In genomic region chr2:5725028-5725701, GRCm38 (mm10) we compare ENCODE assay signal across 15 mouse cellular contexts. TPM values are rescaled to one million over a fixed set of nuclear protein-coding genes. Genes with fewer than 3 reads are reported as not detected.
DNase-seq lines count a peak whose midpoint lies in the region; ATAC-seq lines count a peak whose summit lies in the region.
"Had no signal": no experiment of that assay in that cellular context is flagged by ENCODE, and none has a peak within 500 bp of the region (broad histone marks: within the 10 kb centered on the region; RNA-seq: fewer than 3 reads in every experiment).

No protein-coding gene starts in this region.

- H3K4me3 ChIP-seq in forebrain, embryonic 10.5 days: no peak overlapping the region
- no peak overlapping the region for H3K4me3 ChIP-seq in hindbrain, embryonic 16.5 days (ENCODE audit: low read length)
- H3K4me3 ChIP-seq in neural tube, embryonic 13.5 days: no peak overlapping the region
- H3K4me3 ChIP-seq: heart, embryonic 12.5 days; intestine, embryonic 15.5 days had no signal

- no peaks in the 10 kb centered on the region for H3K36me3 ChIP-seq in forebrain, embryonic 10.5 days (replicated peaks)
- no peaks in the 10 kb centered on the region for H3K36me3 ChIP-seq in hindbrain, embryonic 16.5 days (ENCODE audit: control insufficient read depth, insufficient read depth, low read length)
- no peaks in the 10 kb centered on the region for H3K36me3 ChIP-seq in neural tube, embryonic 13.5 days
- H3K36me3 ChIP-seq: G1E; heart, embryonic 12.5 days; intestine, embryonic 15.5 days had no signal

- H3K9ac ChIP-seq in hindbrain, embryonic 16.5 days (ENCODE audit: low read depth, low read length): no peak overlapping the region
- 0 out of 2 replicates have a peak overlapping the region, but pooled peaks have one; percentile 13 for H3K9ac ChIP-seq in neural tube, embryonic 13.5 days
- H3K9ac ChIP-seq: heart, embryonic 12.5 days; intestine, embryonic 15.5 days had no signal

- ATAC-seq in cerebellum, adult (ENCODE audit: insufficient number of reproducible peaks, low FRiP score, low TSS enrichment): peak; percentile 64; the same call in 1 of the 2 replicates
- peak; percentile 78 for ATAC-seq in hindbrain, embryonic 16.5 days
- peak; percentile 82 for ATAC-seq in neural tube, embryonic 13.5 days (ENCODE audit: low read depth)
- ATAC-seq: intestine, embryonic 15.5 days had no signal

- no peak overlapping the region for H3K27ac ChIP-seq in forebrain, embryonic 10.5 days
- H3K27ac ChIP-seq in hindbrain, embryonic 16.5 days (ENCODE audit: low read depth, low read length): no peak overlapping the region
- peak overlapping the region; percentile 50 for H3K27ac ChIP-seq in neural tube, embryonic 13.5 days (replicated peaks)
- H3K27ac ChIP-seq: intestine, embryonic 15.5 days had no signal

- no peak for DNase-seq in cerebellum, postnatal 36 days
- peak; percentile 32 for DNase-seq in forebrain, embryonic 10.5 days (ENCODE audit: extremely low spot score, low spot score)
- no peak for DNase-seq in urinary bladder, postnatal 14 days (ENCODE audit: low spot score)
- no peak for DNase-seq in thymus, postnatal 4 days
- no peak for DNase-seq in adrenal gland, postnatal 25 days
- DNase-seq: cerebellum, adult 11 months; layer of hippocampus, adult 9-11 months; liver; thymus, postnatal 36 days had no signal

- H3K9me3 ChIP-seq in forebrain, embryonic 10.5 days: no peaks in the 10 kb centered on the region
- no peaks in the 10 kb centered on the region for H3K9me3 ChIP-seq in hindbrain, embryonic 16.5 days (ENCODE audit: control insufficient read depth, low read length)
- no peaks in the 10 kb centered on the region for H3K9me3 ChIP-seq in neural tube, embryonic 13.5 days
- H3K9me3 ChIP-seq: G1E; heart, embryonic 12.5 days; intestine, embryonic 15.5 days had no signal

- H3K4me1 ChIP-seq in forebrain, embryonic 10.5 days: peaks cover 25% of the 10 kb centered on the region
- peaks cover 8% of the 10 kb centered on the region for H3K4me1 ChIP-seq in hindbrain, embryonic 16.5 days (ENCODE audit: control insufficient read depth, insufficient read depth, low read depth, low read length)
- H3K4me1 ChIP-seq in neural tube, embryonic 13.5 days (replicated peaks): peaks cover 14% of the 10 kb centered on the region
- H3K4me1 ChIP-seq: heart, embryonic 12.5 days; intestine, embryonic 15.5 days had no signal

- no peaks in the 10 kb centered on the region for H3K27me3 ChIP-seq in forebrain, embryonic 10.5 days (ENCODE audit: poor library complexity, severe bottlenecking)
- no peaks in the 10 kb centered on the region for H3K27me3 ChIP-seq in hindbrain, embryonic 16.5 days (replicated peaks; ENCODE audit: control insufficient read depth, insufficient read depth, low read length)
- H3K27me3 ChIP-seq in neural tube, embryonic 13.5 days: no peaks in the 10 kb centered on the region
- H3K27me3 ChIP-seq: heart, embryonic 12.5 days; intestine, embryonic 15.5 days had no signal

- 12% methylated on average over 8 of the region's 8 CpGs for WGBS in forebrain, embryonic 10.5 days
- 16% methylated on average over 8 of the region's 8 CpGs for whole genome bisulfite sequencing in hindbrain, embryonic 16.5 days
- 10% methylated on average over 8 of the region's 8 CpGs for WGBS in neural tube, embryonic 13.5 days

- H3K4me2 ChIP-seq in hindbrain, embryonic 16.5 days (ENCODE audit: low read length): no peak overlapping the region
- peak overlapping the region; percentile 31 for H3K4me2 ChIP-seq in neural tube, embryonic 13.5 days
- H3K4me2 ChIP-seq: heart, embryonic 12.5 days; intestine, embryonic 15.5 days had no signal

RNA-seq across cellular contexts. Expression of gene Camk1d, which starts 10.8 kb away (rescaled TPM):
- polyA plus RNA-seq in forebrain, embryonic 10.5 days (2016; fragmentation: Nextera tagmentation; extraction: Ambion mirVana): 0.62 and 0.85 TPM in 2 replicates
- polyA plus RNA-seq in hindbrain, embryonic 16.5 days (2015; fragmentation: Nextera tagmentation; extraction: Ambion mirVana): 7.4 and 8.0 TPM in 2 replicates
- 4.0 and 4.6 TPM in 2 replicates for polyA plus RNA-seq in neural tube, embryonic 13.5 days (2015; fragmentation: Nextera tagmentation; extraction: Ambion mirVana)
- total RNA-seq in adrenal gland, postnatal 25 days (2021): 4.9 and 7.4 TPM in 2 replicates
